Mouse (Mus musculus): ENCODE results near the gene Uqcr10.

DNA sequence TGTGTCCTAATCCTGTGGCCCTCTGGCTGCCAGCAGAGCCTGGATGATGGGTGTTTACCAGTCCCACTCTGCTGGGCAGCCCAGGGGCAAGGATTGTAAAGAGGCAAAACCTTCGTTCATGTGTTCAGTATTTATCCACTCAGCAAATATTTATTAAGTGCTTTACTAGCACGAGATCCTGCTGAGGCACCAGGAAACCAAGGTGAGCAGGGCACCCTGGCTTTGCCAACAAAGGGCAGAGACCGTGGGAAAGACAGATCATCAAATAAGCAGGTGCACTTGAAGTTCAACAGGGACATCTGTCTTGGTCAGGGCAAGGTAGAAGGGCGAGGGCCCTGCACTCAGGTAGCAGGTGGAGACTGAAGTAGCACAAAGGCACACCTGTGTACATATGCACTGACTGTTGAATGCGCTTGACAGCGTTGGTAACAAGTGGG is 29.0 kb downstream of the Uqcr10 start:
- TF ChIP-seq CTCF (IDR thresholded peaks at IDR 0.05; ENCODE audit: insufficient read depth, low read depth, low read length), result no peak
- no peak for TF ChIP-seq POLR2A (IDR thresholded peaks at IDR 0.05; ENCODE audit: insufficient read depth, low read depth, low read length)

Data from olfactory bulb, adult 2 months (tissue).